Mouse (Mus musculus) common myeloid progenitor, adult 5-6 weeks (primary cell): ENCODE results near the gene Lpp. TPM values are rescaled to one million over a fixed set of nuclear protein-coding genes. Genes with fewer than 3 reads are reported as not detected.

ENCODE experiments used
- ATAC-seq: replicated peaks from 2 replicates; pipeline ENCODE4 v1.8.0; 2016; ENCODE audit warnings: low read depth, mild to moderate bottlenecking, moderate TSS enrichment, inconsistent platforms; ENCODE audit not compliant: poor library complexity, severe bottlenecking
- total RNA-seq: library from RNA; stranded (forward); fragments of 200-1000, 187-1606 nt; gene quantifications from 2 replicates; pipeline ENCODE4 v1.2.3, GENCODE M21; 2017

Lpp gene
- total RNA-seq, 1 experiment from 2014 or later: 4.2 TPM

- ATAC-seq: no peak
Measured at GRCm38 (mm10) chr16:24740714-24741113, 347.4 kb downstream of the Lpp start.

GRCm38 (mm10) chr16:24749816-24750215 is 356.5 kb downstream of the Lpp start:
- ATAC-seq: no peak

DNA sequence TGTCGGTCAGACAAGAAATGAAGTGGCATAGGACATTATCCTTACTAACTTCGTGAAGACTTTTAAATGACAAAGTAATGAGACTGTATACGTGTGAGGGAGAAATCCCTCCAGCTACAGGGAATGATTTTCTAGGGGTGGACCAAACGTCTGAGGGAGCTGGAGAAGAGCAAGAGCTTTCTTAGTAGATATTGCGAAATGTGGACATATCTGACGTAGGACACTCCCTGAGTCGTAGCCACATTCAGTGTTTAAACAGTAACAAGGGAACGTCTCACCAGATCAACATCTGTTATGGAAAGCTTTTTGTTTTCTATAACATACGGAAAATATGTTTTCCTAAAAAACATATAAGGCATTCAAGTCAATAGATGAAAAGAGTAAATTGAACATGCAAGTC is 362.8 kb downstream of the Lpp start:
- ATAC-seq: no peak

DNA sequence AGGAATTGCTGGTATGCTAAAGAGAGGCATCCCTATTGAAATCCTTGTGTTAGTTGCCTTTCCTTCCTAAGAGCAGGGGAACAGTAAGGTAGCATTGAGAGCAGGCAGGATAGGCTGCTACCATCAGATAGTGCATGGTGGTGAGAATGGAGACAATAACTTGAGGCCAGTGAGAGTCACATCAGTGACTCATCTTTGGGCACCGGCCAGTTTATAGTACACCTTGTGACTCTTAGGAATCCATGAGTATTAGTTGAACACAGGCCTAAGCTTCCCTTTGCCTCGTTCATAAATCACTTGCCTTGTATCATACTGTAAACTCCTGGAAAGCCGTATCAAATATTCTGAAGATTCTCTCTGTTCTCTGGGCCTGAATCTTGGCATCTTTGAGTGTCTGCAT is 372.7 kb downstream of the Lpp start:
- no peak for ATAC-seq

DNA sequence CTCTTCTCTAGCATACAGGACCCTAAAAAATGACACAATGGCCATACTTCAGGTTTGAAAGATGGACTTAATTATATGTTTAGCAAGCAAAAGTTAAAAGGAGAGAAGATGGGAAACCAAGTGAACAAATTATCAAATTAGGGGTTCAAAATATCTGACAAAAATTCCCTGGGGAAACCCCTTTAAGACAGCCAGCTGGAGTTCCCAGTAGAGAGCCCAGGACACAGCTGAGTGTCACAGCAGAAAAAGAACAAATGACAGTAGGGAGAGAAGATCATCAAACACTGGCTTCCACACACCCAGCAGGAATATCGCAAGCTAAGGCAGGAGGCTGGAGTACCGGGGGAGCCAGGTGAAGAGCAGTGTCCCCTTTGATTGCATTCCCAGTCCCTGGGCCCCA is 373.3 kb downstream of the Lpp start:
- ATAC-seq: no peak

GRCm38 (mm10) chr16:24777053-24777452 is 383.7 kb downstream of the Lpp start:
- no peak for ATAC-seq

DNA sequence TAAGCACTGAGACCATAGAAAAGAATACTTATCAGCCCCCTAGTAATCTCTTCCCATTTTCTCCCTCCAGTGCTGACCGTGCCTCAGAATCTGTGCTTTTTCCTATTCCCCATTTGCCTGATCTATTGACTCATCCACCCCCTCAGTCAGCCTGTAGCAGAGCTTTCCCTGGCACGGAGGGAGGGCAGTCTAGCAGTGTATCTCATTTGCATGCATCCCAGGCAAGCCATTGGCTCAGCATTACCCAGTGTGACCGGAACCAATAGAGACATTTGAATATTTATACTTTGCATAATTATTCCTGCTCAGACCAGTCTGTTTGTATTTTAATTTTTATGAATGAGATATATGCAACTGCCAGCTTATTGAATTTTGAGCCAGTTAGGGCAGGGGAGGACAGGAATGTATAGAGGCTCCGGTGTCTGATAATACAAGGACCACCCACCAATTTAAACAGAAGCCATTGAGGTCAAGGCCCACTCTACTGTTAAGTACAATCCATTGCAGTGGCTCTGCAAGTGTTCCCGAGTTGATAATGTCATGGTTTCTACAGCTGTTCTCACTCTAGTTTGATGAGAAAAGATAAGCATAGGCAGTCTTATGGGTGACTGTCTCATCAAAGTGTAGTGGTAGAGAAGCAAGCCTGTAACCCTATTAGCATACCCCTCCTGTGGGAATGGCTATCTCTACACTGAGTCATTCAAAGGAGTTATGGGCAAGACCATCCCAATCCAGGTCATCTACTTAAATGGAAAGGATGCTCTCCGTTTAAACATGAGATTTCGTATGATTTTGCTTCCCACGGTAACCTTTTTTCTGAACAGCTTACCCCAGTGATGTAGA is 385.3 kb downstream of the Lpp start:
- no peak for ATAC-seq

DNA sequence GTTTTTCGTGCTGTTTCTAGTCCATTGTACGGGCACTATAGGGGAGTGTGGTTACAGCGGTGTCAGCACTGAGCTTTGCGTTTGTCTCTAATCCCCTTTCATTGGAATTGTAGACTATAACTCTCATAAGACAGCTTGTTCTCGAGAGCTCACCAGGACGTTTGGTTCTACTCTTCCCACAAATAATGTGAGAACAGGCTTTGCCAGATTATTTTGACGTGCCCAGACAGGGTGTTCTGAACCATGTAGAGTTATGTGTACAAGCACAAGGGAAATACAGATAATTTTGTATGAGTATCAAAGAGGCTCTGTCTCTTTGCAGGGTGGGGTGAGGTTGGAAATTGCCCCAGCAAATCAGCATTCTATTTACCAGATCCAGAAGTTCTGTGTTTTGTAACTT is 387.2 kb downstream of the Lpp start:
- ATAC-seq: no peak

DNA sequence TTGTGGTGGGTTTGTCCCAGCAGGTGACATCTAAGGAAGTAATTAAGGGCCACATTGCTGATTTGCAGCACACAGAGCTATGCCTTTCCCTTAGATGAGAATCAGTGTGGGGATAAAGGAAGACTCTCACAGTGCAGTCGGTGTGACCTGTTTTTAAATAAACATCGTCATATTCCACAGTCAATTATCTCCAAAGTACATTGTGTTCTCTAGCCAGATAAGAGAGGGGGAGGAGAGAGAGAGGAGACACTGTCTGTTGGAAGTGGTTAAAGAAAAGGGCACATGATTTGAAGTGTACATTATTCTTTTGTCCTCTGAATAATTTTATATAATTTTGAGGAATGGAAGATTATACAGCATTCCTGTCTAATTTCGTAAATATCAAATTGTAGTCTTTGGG is 388.6 kb downstream of the Lpp start:
- no peak for ATAC-seq

- no peak for ATAC-seq
Measured at GRCm38 (mm10) chr16:24785651-24786050, 392.3 kb downstream of the Lpp start.

DNA sequence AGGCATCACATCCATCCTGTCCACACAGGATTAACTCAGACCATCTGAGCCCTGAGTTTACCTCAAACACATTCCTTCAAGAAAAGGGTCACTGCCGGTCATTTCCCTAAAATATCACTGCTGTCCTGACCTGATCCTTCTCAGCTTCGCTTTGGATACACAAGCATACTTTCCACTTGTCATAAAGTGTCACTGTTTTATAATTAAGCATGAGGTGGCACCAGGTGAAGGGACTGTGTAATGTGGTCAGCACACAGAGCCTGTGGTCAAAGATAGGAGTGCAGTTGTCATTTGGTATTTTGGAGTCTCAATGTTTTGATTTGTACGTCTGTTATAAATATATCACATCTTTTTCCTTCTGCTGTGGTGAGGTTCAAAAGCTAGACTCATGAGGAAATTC is 395.7 kb downstream of the Lpp start:
- no peak for ATAC-seq

DNA sequence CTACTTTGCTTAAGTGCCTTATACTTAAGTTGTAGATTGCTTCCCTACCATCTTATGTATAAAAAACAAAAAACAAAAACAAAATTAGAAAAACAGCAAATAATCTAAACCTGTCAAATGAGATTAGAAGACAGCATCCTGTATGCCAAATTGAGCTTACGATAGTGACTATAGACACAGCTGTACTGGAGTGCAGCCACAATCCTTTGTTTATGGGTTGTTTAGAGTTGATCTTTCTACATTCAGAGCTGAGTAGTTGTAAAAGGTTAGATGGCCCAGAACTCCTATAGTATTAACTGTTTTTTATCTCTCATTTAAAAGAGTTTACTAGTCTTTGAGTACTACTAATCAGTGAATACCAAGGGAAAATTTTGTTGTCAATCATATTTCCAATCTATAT is 398.1 kb downstream of the Lpp start:
- ATAC-seq: no peak

- no peak for ATAC-seq
Measured at GRCm38 (mm10) chr16:24791984-24792383, 398.7 kb downstream of the Lpp start.

DNA sequence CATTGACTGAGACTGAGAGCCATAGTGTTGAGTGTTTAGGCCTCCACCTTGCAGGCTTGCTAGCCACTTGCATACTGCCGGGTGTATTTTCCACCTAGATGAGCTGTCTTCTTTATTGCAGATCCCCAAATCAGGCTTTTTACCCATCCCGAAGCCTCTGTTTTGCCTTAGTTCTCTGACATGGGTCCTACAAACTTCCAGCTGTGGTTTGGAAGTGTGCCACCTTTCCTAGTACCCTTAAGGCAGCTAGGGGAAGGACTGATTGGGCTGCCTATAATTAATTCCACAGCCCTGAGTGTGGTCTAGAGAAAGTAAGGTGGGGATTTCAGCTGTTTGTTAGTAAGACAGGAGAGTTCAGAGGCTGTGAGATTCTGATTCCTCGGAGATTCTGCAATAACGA is 399.5 kb downstream of the Lpp start:
- no peak for ATAC-seq

GRCm38 (mm10) chr16:24794665-24795064 is 401.4 kb downstream of the Lpp start:
- no peak for ATAC-seq

- ATAC-seq: no peak
Measured at GRCm38 (mm10) chr16:24801355-24801754, 408.0 kb downstream of the Lpp start.

DNA sequence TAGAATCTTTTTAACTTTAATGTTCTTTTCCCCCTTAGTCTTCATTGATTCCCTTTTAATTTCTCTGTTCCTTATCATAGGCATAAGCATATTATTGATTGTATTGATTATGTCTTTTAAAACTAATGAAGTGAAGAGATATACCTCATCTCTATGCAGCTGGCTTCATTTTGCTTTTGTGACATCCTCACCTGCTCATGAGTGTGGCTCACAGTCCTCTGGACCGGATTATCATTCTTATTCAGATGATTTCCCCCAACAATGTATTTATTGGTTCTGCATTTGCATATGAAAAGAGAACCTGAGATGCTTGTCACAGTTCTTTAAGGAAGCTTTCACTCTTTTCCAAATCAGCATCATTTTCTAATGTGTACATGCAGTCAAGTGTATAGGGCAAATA is 408.5 kb downstream of the Lpp start:
- no peak for ATAC-seq

GRCm38 (mm10) chr16:24806093-24806492 is 412.8 kb downstream of the Lpp start:
- no peak for ATAC-seq

DNA sequence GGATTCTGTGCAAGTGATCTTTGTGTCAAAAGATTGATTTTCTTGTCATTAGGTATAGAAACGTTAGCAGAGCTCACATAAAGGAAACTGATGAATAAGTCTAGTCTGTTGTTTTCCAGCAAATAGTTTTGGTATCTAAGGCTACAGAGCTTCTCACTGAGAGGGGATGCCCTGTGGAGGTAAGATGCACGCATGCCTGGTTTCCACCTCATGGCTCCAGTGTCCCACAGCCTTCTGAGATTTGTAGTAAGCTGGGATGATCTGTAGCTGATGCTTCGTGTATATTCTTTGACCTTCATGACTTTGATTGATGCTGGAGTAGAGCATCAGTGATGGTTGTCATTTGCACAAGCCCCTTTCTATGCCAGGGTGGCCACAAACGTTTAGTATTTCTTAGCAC is 414.3 kb downstream of the Lpp start:
- ATAC-seq: no peak

- no peak for ATAC-seq
Measured at GRCm38 (mm10) chr16:24809811-24810210, 416.5 kb downstream of the Lpp start.

DNA sequence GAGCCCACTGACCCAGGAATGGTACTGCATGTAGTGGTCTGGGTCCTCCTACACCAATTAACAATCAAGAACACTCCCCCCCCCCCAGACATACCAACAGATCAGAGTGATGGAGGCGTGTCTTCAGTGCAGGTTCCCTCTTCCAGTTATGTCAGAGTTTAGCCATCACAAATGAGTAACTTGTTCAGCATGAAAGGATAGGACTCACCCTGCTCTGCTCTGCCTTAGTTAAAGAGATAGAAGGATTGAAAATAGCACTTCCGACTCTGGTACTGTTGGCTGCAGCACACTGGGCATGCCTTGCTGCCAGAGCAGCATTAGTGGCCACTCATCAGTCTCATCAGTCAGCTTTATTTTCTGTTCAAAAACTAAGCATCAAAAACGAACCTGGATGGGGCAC is 423.3 kb downstream of the Lpp start:
- no peak for ATAC-seq

DNA sequence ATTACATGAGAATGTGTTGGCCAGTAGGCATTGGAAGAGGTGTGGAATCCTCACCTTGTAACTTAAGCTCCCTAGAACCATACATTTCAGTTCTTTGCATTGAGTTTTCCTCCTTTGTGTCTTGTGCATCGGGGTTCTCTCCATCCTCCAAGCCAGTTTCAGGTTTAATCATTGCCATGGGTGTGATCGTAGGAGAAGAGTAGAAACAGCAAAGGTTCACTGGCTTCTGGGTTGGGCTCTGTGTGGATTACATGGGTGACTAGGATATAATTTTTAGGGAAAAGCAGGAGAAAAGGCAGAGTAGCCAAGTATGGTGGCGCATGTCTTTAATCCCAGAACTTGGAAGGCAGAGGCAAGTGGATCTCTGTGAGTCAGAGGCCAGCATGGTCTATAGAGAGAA is 424.1 kb downstream of the Lpp start:
- no peak for ATAC-seq
